In genomic region chr4:133309948-133310347, GRCm38 (mm10) we compare ENCODE assay signal across 9 mouse cellular contexts. TPM values are rescaled to one million over a fixed set of nuclear protein-coding genes. Genes with fewer than 3 reads are reported as not detected.
DNase-seq lines count a peak whose midpoint lies in the region; ATAC-seq and TF ChIP-seq lines count a peak whose summit lies in the region.
"Had no signal": no experiment of that assay in that cellular context is flagged by ENCODE, and none has a peak within 500 bp of the region (broad histone marks: within the 10 kb centered on the region; RNA-seq: fewer than 3 reads in every experiment).

No protein-coding gene starts in this region.

- H3K27me3 ChIP-seq in forebrain, embryonic 14.5 days (replicated peaks; ENCODE audit: control insufficient read depth, insufficient read depth, low read length) = no peaks in the 10 kb centered on the region
- no peaks in the 10 kb centered on the region for H3K27me3 ChIP-seq in forebrain, embryonic 12.5 days
- H3K27me3 ChIP-seq in stomach, postnatal 0 days (ENCODE audit: control insufficient read depth, insufficient read depth, low read length) = no peaks in the 10 kb centered on the region

- DNase-seq in forebrain, embryonic 14.5 days (ENCODE audit: low spot score) = peak; percentile 88
- peak; percentile 89 to 94 for DNase-seq in adrenal gland, adult 18-20 months (ENCODE audit: low spot score in 2 of 2)
- DNase-seq in embryo, embryonic 11 days = peak; percentile 84
- peak; percentile 89 to 95 for DNase-seq in heart, postnatal 10 days
- DNase-seq in left cerebral cortex, adult 18-20 months (ENCODE audit: low spot score in 2 of 2) = peak; percentile 90 to 96
- DNase-seq in stomach, postnatal 0 days (ENCODE audit: low spot score) = peak; percentile 90

- no peaks in the 10 kb centered on the region for H3K9me3 ChIP-seq in forebrain, embryonic 14.5 days (replicated peaks; ENCODE audit: control insufficient read depth, low read length)
- no peaks in the 10 kb centered on the region for H3K9me3 ChIP-seq in forebrain, embryonic 12.5 days
- H3K9me3 ChIP-seq in stomach, postnatal 0 days (ENCODE audit: control insufficient read depth, low read length) = no peaks in the 10 kb centered on the region

- intact Hi-C loops in heart, postnatal 10 days (cut with DNase I) = loop anchor here (1.0 to 10.0 kb wide), 4 partner anchors 35 to 205 kb away; partner anchors contain the start of gene Kdf1

- no peak for ATAC-seq in forebrain, embryonic 14.5 days
- ATAC-seq in forebrain, embryonic 12.5 days (ENCODE audit: low FRiP score) = no peak
- ATAC-seq in monocyte, adult 5-6 weeks (replicated peaks; ENCODE audit: insufficient number of reproducible peaks, low FRiP score, low TSS enrichment, poor library complexity, severe bottlenecking) = peak; percentile 74
- no peak for ATAC-seq in stomach, postnatal 0 days (ENCODE audit: low FRiP score, low TSS enrichment)

- H3K9ac ChIP-seq in forebrain, embryonic 14.5 days (ENCODE audit: low read length) = no peak overlapping the region
- H3K9ac ChIP-seq in forebrain, embryonic 12.5 days = no peak overlapping the region
- H3K9ac ChIP-seq in stomach, postnatal 0 days (ENCODE audit: low read length) = no peak overlapping the region

- WGBS in forebrain, embryonic 14.5 days = under 1% methylated on average over 3 of the region's 3 CpGs
- WGBS in forebrain, embryonic 12.5 days = 1% methylated on average over 3 of the region's 3 CpGs
- 0% methylated on average over 3 of the region's 3 CpGs for WGBS in stomach, postnatal 0 days

- no peak for TF ChIP-seq EP300 in stomach, postnatal 0 days (optimal IDR thresholded peaks at IDR 0.05)

- no peak overlapping the region for H3K27ac ChIP-seq in forebrain, embryonic 14.5 days (ENCODE audit: low read depth, low read length)
- no peak overlapping the region for H3K27ac ChIP-seq in forebrain, embryonic 12.5 days
- H3K27ac ChIP-seq in stomach, postnatal 0 days (replicated peaks) = no peak overlapping the region

- H3K4me3 ChIP-seq in forebrain, embryonic 14.5 days (ENCODE audit: low read depth, low read length) = no peak overlapping the region
- no peak overlapping the region for H3K4me3 ChIP-seq in forebrain, embryonic 12.5 days (replicated peaks)
- H3K4me3 ChIP-seq in stomach, postnatal 0 days (ENCODE audit: low read depth, low read length) = no peak overlapping the region
- H3K4me3 ChIP-seq: myocyte had no signal

- H3K36me3 ChIP-seq in forebrain, embryonic 14.5 days (ENCODE audit: control insufficient read depth, insufficient read depth, low read length) = peaks cover 21% of the 10 kb centered on the region
- H3K36me3 ChIP-seq in forebrain, embryonic 12.5 days (replicated peaks) = peaks cover 10% of the 10 kb centered on the region
- no peaks in the 10 kb centered on the region; the same call in 1 of the 2 replicates for H3K36me3 ChIP-seq in stomach, postnatal 0 days (ENCODE audit: control insufficient read depth, insufficient read depth, low read length)

- H3K4me1 ChIP-seq in forebrain, embryonic 14.5 days (ENCODE audit: control insufficient read depth, insufficient read depth, low read length) = no peaks in the 10 kb centered on the region
- H3K4me1 ChIP-seq in forebrain, embryonic 12.5 days = no peaks in the 10 kb centered on the region
- H3K4me1 ChIP-seq in stomach, postnatal 0 days (replicated peaks; ENCODE audit: control insufficient read depth, insufficient read depth) = no peaks in the 10 kb centered on the region

- TF ChIP-seq CTCF in stomach, postnatal 0 days (IDR thresholded peaks at IDR 0.05; ENCODE audit: low read depth) = peak; percentile 98

- H3K4me2 ChIP-seq in forebrain, embryonic 14.5 days (ENCODE audit: low read length) = no peak overlapping the region
- no peak overlapping the region for H3K4me2 ChIP-seq in forebrain, embryonic 12.5 days
- H3K4me2 ChIP-seq in stomach, postnatal 0 days (replicated peaks; ENCODE audit: low read depth) = no peak overlapping the region

RNA-seq across cellular contexts. Expression of gene Tmem222, which starts 32.4 kb away (rescaled TPM):
- 125 and 131 TPM in 2 replicates for polyA plus RNA-seq in forebrain, embryonic 14.5 days (2014; fragmentation: Nextera tagmentation; extraction: Ambion mirVana)
- polyA plus RNA-seq in forebrain, embryonic 12.5 days (2016; fragmentation: Nextera tagmentation; extraction: Ambion mirVana) = 70.9 and 74.3 TPM in 2 replicates
- 10 to 100 TPM; 55.5 to 61.6 TPM for total RNA-seq in adrenal gland, adult 18-20 months (2021)
- 10 to 100 TPM; 28.7 to 31.7 TPM for total RNA-seq in heart, postnatal 10 days (2021)
- 10 to 100 TPM; 88.3 to 97.2 TPM for total RNA-seq in left cerebral cortex, adult 18-20 months (2021)
- 13.8 to 25.7 TPM (median 19.1 TPM) in 3 replicates for total RNA-seq in monocyte, adult 5-6 weeks (2017)
- 51.4 and 53.9 TPM in 2 replicates for polyA plus RNA-seq in stomach, postnatal 0 days (2015; fragmentation: Nextera tagmentation; extraction: Ambion mirVana)

RNA-seq across cellular contexts. Expression of gene Wdtc1, which starts 43.3 kb away (rescaled TPM):
- 17.5 and 18.9 TPM in 2 replicates for polyA plus RNA-seq in forebrain, embryonic 14.5 days (2014; fragmentation: Nextera tagmentation; extraction: Ambion mirVana)
- 21.1 and 22.9 TPM in 2 replicates for polyA plus RNA-seq in forebrain, embryonic 12.5 days (2016; fragmentation: Nextera tagmentation; extraction: Ambion mirVana)
- 10 to 100 TPM; 57.6 to 63.6 TPM for total RNA-seq in adrenal gland, adult 18-20 months (2021)
- total RNA-seq in heart, postnatal 10 days (2021) = 10 to 100 TPM; 55.3 to 58.8 TPM
- total RNA-seq in left cerebral cortex, adult 18-20 months (2021) = 10 to 100 TPM; 61.2 to 68.1 TPM
- 10.9 to 11.7 TPM (median 11.3 TPM) in 3 replicates for total RNA-seq in monocyte, adult 5-6 weeks (2017)
- polyA plus RNA-seq in stomach, postnatal 0 days (2015; fragmentation: Nextera tagmentation; extraction: Ambion mirVana) = 6.2 and 7.7 TPM in 2 replicates

RNA-seq across cellular contexts. Expression of gene Sytl1, which starts 47.0 kb away (rescaled TPM):
- 0.32 and 0.54 TPM in 2 replicates for polyA plus RNA-seq in forebrain, embryonic 14.5 days (2014; fragmentation: Nextera tagmentation; extraction: Ambion mirVana)
- 0.74 and 0.80 TPM in 2 replicates for polyA plus RNA-seq in forebrain, embryonic 12.5 days (2016; fragmentation: Nextera tagmentation; extraction: Ambion mirVana)
- total RNA-seq in adrenal gland, adult 18-20 months (2021) = 1 to 10 TPM; 1.2 to 1.5 TPM
- total RNA-seq in heart, postnatal 10 days (2021) = 1 to 10 TPM in 1 of 2 experiments, under 1 TPM in 1; 0.74 to 1.5 TPM
- 1 to 10 TPM; 6.7 to 7.3 TPM for total RNA-seq in left cerebral cortex, adult 18-20 months (2021)
- 1.4 to 7.1 TPM (median 4.4 TPM) in 3 replicates for total RNA-seq in monocyte, adult 5-6 weeks (2017)
- 93.5 and 109 TPM in 2 replicates for polyA plus RNA-seq in stomach, postnatal 0 days (2015; fragmentation: Nextera tagmentation; extraction: Ambion mirVana)

RNA-seq across cellular contexts. Expression of gene Slc9a1, which starts 59.6 kb away (rescaled TPM):
- 4.4 and 7.3 TPM in 2 replicates for polyA plus RNA-seq in forebrain, embryonic 14.5 days (2014; fragmentation: Nextera tagmentation; extraction: Ambion mirVana)
- 7.2 and 8.3 TPM in 2 replicates for polyA plus RNA-seq in forebrain, embryonic 12.5 days (2016; fragmentation: Nextera tagmentation; extraction: Ambion mirVana)
- 10 to 100 TPM; 44.5 to 55.0 TPM for total RNA-seq in adrenal gland, adult 18-20 months (2021)
- total RNA-seq in heart, postnatal 10 days (2021) = 10 to 100 TPM; 21.4 to 24.2 TPM
- total RNA-seq in left cerebral cortex, adult 18-20 months (2021) = 10 to 100 TPM; 46.3 to 47.9 TPM
- 7.0 to 24.9 TPM (median 10.2 TPM) in 3 replicates for total RNA-seq in monocyte, adult 5-6 weeks (2017)
- 6.0 and 7.1 TPM in 2 replicates for polyA plus RNA-seq in stomach, postnatal 0 days (2015; fragmentation: Nextera tagmentation; extraction: Ambion mirVana)
